Mouse (Mus musculus): Measurements from ENCODE around the gene Apex2.

Gene Apex2

GRCm38 (mm10) chrX:150589696-150590095 is at the start of gene Apex2:
TSS of gene Apex2 (minus strand) at chrX:150589868.
- DNase-seq (ENCODE audit: extremely low spot score, low spot score), result no peak

- no peak for DNase-seq (ENCODE audit: extremely low spot score, low spot score)
These were observed 46.8 kb upstream of the Apex2 start for GRCm38 (mm10) chrX:150636421-150636820.

GRCm38 (mm10) chrX:150598882-150599281 is 9.2 kb upstream of the Apex2 start:
- no peak for DNase-seq (ENCODE audit: extremely low spot score, low spot score)

DNA sequence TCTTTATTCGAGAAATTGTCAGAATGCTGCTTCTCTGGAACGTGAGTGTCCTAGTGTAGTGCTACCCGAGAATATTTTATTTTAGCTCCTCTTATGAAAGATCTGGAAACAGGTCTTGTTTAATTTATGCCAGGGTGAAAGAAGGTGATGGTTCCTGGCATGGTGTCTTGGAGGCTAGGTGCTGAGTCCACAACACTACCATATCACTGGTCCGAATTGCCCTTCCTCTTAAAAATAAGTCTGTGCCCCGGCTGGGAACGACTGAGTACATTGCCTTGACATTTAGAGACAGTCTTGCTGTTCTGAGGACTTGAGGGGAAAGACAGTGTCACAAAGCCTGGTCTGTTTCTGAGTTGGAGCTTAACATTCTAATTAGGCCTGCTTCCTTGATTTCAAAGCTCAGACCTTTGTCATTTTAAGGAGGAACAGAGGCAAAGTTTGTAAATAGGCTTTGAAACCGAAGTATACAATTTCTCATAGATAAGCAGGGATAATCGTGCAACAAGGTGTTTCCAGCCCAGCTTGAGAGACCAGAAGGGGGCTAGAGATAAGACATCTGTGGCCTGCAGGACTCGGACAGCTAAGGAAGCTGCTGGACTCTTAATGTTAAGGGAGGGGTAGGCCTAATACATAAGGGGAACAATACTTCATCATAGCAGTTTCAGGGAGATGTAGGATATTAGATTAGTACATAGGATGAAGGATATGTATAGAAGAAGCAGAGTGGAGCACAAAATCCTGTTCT is 5.5 kb upstream of the Apex2 start:
- no peak for DNase-seq (ENCODE audit: extremely low spot score, low spot score)

DNA sequence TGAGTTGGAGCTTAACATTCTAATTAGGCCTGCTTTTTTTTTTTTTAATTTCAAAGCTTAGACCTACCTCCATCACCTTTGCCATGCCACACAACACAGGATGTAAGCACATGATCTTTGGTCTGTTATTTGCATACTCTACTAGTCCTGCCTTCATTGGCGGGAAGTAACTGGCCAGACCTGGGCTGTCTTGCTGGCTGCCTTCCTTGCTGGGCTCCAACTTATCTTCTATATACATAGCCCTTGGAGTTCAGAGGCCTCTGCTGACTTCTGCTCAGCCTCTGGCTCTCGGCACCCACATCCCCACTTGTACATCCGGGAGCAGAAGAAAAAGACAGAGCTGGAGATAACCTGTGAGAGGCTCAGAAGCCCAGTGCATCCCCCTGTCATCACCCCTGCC is 4.5 kb upstream of the Apex2 start:
- DNase-seq (ENCODE audit: extremely low spot score, low spot score), result no peak

- DNase-seq (ENCODE audit: extremely low spot score, low spot score), result no peak
These were observed 3.8 kb upstream of the Apex2 start for GRCm38 (mm10) chrX:150593266-150594035.

GRCm38 (mm10) chrX:150588023-150588764 is 1.5 kb downstream of the Apex2 start, which contains the start of gene Pfkfb1:
TSS of gene Pfkfb1 (plus strand) at chrX:150588229.
- peak; percentile 67 for DNase-seq (ENCODE audit: extremely low spot score, low spot score)

DNA sequence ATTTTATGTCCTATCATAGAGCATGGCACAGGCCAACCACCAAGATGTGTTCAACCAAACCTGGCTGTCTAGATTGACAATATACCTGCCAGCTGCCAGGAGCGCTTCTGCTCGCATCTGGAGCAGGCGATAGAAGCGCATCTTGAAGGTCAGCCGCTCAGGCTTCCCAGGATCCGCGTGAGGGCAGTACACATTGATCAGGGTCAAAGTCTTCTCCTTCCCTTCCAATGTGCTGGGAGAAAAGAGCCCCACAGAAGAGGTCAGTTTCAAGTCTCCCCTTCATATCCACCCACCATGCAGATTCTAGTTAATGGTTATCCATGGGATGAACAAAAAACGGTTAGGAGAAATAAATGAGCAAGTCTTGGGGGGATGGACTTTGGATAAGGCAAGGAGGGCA is 4.6 kb downstream of the Apex2 start:
- no peak for DNase-seq (ENCODE audit: extremely low spot score, low spot score)

DNA sequence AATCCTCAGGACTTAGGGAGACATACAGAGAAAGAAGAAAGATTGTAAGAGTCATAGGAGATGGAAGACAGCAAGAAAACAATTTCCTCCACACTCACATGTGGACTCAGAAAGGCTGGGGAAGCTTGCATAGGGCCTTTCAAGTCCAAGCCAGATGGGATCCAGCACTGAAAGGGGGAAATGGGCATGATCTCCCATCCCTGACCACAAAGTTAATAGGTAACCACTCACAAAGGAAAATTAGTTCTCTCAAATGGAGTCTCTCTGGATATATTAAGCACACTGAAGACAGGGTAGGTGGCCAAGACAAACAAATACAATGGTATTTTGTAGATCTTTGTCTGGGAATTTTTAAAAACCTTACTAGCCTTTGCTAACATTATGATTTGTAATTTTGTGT is 7.7 kb downstream of the Apex2 start:
- DNase-seq (ENCODE audit: extremely low spot score, low spot score), result no peak

DNA sequence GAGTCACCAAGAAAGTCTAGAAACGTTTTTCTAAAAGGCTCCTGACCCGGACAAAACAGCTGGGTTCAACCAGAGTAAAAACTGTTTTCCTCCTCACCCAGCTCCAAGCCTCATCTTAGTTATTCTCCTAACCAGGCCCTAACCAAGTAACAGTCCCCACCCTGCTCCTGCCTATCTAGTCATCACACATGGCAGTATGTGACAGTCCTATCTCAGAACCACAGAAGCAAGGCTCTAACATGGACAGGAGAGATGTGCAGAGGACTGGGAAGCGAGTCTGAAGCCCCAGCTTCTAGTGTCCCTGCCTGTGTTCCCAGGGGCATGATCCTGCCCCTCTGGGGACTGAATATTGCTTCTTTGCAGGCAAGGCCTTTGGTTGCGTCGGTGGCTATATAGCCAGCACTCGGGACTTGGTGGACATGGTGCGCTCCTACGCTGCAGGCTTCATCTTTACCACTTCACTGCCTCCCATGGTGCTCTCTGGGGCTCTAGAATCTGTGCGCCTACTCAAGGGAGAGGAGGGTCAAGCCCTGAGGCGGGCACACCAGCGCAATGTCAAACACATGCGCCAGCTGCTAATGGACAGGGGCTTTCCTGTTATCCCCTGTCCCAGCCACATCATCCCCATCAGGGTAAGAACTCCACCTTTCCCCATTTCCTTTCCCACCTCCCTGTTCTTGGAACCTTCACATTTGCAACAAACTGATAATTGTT is 24.9 kb downstream of the Apex2 start:
- DNase-seq (ENCODE audit: extremely low spot score, low spot score), result no peak

DNA sequence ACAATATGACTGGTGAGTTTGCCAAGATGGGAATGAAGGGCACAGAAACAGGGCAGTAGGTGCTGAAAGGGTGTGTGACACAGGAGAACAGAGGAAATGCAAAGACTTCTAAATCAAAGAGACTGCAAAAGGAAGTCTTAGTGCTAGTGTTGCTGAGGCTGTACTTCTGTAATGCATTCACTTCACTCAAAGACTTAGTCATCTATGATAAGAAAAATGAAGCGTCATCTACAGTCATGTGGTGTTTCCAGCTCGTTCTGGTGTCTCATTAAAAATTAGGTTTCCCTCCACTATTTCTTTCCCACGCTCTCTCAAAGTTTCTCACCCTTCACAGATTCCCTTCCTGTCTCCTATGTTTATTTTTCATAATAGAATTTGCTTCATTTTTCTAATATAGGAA is 35.6 kb downstream of the Apex2 start:
- DNase-seq (ENCODE audit: extremely low spot score, low spot score), result no peak

GRCm38 (mm10) chrX:150551986-150552385 is 37.7 kb downstream of the Apex2 start:
- DNase-seq (ENCODE audit: extremely low spot score, low spot score), result no peak

- no peak for DNase-seq (ENCODE audit: extremely low spot score, low spot score)
These were observed 40.0 kb downstream of the Apex2 start for GRCm38 (mm10) chrX:150549639-150550038.

DNA sequence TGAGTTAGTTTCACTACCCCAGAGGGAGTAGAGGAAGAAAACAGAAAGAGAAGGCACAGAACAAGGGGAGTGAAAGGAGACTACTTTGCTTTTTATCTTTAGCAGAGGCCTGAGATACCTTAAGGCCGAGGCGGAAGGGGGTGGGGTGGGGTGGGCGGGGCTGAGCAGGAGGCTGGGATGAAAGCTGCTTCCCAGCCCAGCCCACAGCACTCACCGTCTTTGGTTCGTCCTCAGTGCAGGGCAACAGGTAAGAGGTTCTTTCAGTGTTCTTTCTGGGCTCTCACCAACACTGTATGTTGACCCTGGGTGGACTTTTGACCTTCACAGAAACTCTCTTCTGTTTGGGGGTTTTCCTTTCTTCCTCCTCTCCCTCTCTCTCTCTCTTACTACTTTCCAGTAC is 42.4 kb downstream of the Apex2 start, which contains the start of gene Alas2:
TSS of gene Alas2 (plus strand) at position 137 of the 400 bp plus-strand sequence.
- no peak for DNase-seq (ENCODE audit: extremely low spot score, low spot score)

DNA sequence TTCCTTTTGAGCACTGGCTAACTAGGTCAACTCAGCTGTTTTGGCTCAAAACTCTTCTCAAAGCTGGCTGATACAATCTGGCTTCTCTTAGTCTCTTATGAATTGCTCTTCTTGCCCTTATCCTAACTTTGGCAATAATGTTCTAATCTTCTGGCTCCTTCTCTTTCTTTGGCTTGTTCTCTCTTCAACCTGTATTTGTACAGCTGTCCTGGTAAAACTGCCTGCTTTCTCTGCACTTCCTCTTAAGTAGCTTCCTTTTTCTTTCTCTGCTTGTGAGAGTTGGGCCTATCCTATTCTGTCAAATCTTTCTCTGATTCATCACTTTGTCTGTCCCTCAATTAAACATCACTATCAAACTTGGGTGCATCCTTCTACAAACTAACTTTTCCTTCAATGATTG is 48.0 kb downstream of the Apex2 start:
- DNase-seq (ENCODE audit: extremely low spot score, low spot score), result no peak

GRCm38 (mm10) chrX:150540111-150540510 is 49.6 kb downstream of the Apex2 start:
- no peak for DNase-seq (ENCODE audit: extremely low spot score, low spot score)

DNA sequence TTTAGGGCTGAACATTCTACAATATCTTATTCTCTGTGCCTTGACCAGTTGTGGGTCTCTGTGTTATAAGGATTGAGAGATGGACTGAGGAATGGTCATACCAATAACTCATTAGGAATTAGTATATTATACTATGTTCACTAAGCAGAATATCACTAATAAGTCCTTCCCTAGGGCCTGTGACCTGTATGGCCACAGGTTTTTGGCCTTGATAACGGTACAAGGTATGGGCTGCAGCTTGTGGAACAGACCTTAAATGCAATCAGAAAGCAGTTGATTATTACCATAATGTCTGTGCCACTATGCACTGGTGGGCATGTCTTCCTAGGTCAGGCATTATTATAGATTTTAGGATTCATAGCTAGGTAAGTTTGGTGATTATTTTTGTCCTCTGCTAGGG is 73.2 kb downstream of the Apex2 start:
- DNase-seq (ENCODE audit: extremely low spot score, low spot score), result no peak

- DNase-seq (ENCODE audit: extremely low spot score, low spot score), result no peak
These were observed 73.7 kb downstream of the Apex2 start for GRCm38 (mm10) chrX:150516015-150516414.

DNA sequence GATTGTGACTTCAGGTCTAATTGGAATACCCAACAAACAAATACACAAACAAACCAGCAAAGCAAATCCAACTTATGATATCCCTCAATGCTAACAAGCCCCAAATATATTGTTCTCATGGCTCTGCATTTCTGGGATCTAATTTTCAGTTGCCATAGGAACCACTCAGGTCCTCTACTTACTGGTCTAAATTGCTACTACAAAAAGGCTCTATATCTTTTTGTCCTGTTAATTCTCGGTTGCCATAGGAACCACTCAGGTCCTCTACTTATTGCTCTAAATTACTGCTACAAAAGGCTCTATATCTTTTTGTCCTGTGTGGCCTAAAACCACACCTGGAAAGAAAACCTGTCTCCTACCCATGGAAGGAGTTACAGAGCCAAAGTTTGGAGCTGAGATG is 75.5 kb downstream of the Apex2 start:
- no peak for DNase-seq (ENCODE audit: extremely low spot score, low spot score)

DNA sequence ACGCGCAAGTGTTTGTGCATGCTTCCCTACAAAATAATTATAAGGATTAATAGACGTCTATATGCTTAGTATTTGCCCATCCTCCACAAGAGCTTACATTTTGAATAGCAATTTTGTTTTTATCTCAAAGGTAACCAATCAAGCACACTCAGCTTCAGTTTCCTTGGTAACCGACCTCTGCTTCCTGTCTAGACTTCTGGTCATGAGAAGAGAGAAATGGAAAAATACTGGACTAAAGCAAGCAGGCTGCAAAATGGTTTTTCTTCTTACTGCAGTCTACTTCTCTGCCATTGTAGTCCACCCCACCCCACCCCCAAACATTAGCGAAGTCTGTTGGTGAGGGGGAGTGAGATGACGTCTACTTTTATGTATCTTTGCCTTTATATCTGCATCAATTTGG is 78.4 kb downstream of the Apex2 start:
- no peak for DNase-seq (ENCODE audit: extremely low spot score, low spot score)

GRCm38 (mm10) chrX:150510631-150511030 is 79.0 kb downstream of the Apex2 start:
- no peak for DNase-seq (ENCODE audit: extremely low spot score, low spot score)

All from neural tube, embryonic 10.5 days (tissue).